Mouse (Mus musculus): Measurements from ENCODE around the gene Nr1i3. TPM values are rescaled to one million over a fixed set of nuclear protein-coding genes. Genes with fewer than 3 reads are reported as not detected.

Nr1i3 gene
- polyA plus RNA-seq, 1 experiment: 0.80 TPM

DNA sequence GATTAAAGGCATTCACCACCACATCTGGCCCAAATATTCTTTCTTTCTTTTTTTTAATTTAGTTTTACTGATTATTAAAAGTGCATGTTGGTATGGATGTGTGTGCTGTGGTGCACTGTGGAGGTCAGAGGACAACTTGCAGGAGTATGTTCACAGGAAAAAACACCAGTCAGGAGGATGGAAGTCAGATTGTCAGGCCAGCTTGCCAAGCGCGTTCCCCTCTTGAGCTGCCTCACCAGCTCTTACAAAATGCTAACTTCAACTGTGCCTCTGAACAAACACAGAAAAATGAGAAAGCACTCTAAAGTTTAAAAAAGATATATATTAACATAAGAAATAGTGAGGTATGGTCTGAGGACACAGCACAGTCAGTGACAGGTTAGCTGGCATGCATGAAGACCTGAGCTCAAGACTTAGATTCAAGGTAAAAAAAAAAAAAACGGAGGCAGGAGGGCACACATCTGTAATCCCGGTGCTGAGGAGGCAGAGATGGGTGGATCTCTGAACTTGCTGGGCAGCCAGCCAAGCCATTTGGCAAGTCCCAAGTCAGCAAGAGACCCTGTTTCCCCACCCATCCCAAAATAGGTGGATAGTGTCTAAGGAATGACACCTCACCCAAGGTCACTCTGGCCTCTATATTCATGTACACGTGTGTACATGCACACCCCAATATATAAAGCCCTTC lies 34.1 kb upstream of the Nr1i3 start:
- WGBS: 65% methylated on average over 5 of the region's 5 CpGs
- H3K27ac ChIP-seq (ENCODE audit: control insufficient read depth, insufficient read depth, low read depth, low read length, poor library complexity): no peak overlapping the region
- no peak for TF ChIP-seq POLR2A (IDR thresholded peaks at IDR 0.05; ENCODE audit: borderline replicate concordance, control insufficient read depth, low read depth, low read length)
- no peak for TF ChIP-seq CTCF (IDR thresholded peaks at IDR 0.05; ENCODE audit: control insufficient read depth, insufficient read depth, low read length)

DNA sequence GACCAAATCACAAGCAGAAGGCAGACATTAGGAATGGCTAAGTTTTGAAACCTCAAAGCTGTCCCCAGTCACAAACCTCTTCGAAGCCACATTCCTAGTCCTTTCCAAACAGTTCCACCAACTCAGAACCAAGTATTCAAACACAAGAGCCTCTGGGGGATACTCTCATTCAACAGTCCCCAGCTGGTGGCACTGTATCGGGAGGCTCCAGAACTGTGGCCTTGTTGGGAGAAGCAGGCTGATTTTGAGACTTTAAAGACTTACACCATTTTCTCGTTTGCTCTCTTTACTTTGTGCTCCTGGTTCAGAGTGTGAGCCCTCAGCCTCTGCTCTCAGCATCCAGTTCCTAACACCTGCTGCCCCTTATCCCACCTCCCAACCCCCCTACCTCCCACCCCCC lies 30.7 kb upstream of the Nr1i3 start:
- Histone ChIP-seq H3K27ac (ENCODE audit: control insufficient read depth, insufficient read depth, low read depth, low read length, poor library complexity) (no peak overlapping the region), H3K4me1 (ENCODE audit: control insufficient read depth, insufficient read depth, low read length) (no peaks in the 10 kb centered on the region; the same call in 1 of the 2 replicates), H3K4me3 (replicated peaks; ENCODE audit: control insufficient read depth, low read depth, low read length) (no peak overlapping the region)
- TF ChIP-seq POLR2A (IDR thresholded peaks at IDR 0.05; ENCODE audit: borderline replicate concordance, control insufficient read depth, low read depth, low read length): no peak
- TF ChIP-seq CTCF (IDR thresholded peaks at IDR 0.05; ENCODE audit: control insufficient read depth, insufficient read depth, low read length): no peak
- 78% methylated on average over 3 of the region's 3 CpGs for WGBS

More for the DNA sequence above, 34.1 kb upstream of the Nr1i3 start:
- Histone ChIP-seq H3K4me1 (ENCODE audit: control insufficient read depth, insufficient read depth, low read length) (no peaks in the 10 kb centered on the region; the same call in 1 of the 2 replicates), H3K4me3 (replicated peaks; ENCODE audit: control insufficient read depth, low read depth, low read length) (no peak overlapping the region)

DNA sequence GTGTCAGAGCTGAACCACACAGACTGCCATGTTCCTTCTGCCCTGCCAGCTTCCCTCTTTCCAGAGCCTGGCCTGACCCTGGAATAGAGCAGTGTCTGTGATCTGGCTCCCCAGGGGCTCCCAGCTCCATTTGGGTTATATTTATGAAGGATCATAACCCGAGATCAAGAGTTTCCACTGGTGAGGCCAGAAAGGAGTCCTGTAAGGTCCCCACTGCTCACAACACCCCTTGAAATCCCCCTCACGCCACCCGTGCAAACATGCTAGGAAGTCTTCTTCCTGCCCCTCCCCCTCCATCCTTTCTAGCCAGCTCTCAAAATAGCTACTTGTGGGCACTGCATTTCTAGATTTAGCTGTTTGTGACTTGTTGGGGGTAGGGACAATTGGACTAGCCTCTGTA lies 30.1 kb upstream of the Nr1i3 start:
- no peak overlapping the region for H3K4me3 ChIP-seq (replicated peaks; ENCODE audit: control insufficient read depth, low read depth, low read length)
- no peak overlapping the region for H3K27ac ChIP-seq (ENCODE audit: control insufficient read depth, insufficient read depth, low read depth, low read length, poor library complexity)
- no peak for TF ChIP-seq CTCF (IDR thresholded peaks at IDR 0.05; ENCODE audit: control insufficient read depth, insufficient read depth, low read length)
- TF ChIP-seq POLR2A (IDR thresholded peaks at IDR 0.05; ENCODE audit: borderline replicate concordance, control insufficient read depth, low read depth, low read length): no peak
- H3K4me1 ChIP-seq (ENCODE audit: control insufficient read depth, insufficient read depth, low read length): no peaks in the 10 kb centered on the region; the same call in 1 of the 2 replicates
- 9% methylated on average over 3 of the region's 3 CpGs for WGBS

DNA sequence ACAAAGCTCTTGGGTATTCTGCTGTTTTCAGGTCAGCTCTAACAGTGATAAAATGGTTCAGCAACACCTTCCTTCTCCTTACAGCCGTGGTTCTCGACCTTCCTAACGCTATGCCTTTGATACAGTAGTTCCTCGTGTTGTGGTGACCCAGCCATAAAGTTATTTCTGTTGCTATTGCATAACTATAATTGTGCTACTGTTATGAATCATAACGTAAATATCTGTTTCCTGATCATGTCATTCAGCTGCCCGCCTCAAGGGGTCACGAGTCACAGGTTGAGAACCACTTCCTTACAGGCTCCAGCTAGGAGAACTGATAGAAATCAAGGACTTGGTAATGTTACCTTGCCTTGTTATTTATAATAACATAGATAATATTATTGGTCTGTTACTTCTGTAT lies 29.5 kb upstream of the Nr1i3 start:
- Histone ChIP-seq H3K4me1 (ENCODE audit: control insufficient read depth, insufficient read depth, low read length) (no peaks in the 10 kb centered on the region; the same call in 1 of the 2 replicates), H3K4me3 (replicated peaks; ENCODE audit: control insufficient read depth, low read depth, low read length) (no peak overlapping the region), H3K27ac (ENCODE audit: control insufficient read depth, insufficient read depth, low read depth, low read length, poor library complexity) (no peak overlapping the region)
- TF ChIP-seq CTCF (IDR thresholded peaks at IDR 0.05; ENCODE audit: control insufficient read depth, insufficient read depth, low read length): no peak
- no peak for TF ChIP-seq POLR2A (IDR thresholded peaks at IDR 0.05; ENCODE audit: borderline replicate concordance, control insufficient read depth, low read depth, low read length)
- under 1% methylated on average over 7 of the region's 7 CpGs for WGBS

DNA sequence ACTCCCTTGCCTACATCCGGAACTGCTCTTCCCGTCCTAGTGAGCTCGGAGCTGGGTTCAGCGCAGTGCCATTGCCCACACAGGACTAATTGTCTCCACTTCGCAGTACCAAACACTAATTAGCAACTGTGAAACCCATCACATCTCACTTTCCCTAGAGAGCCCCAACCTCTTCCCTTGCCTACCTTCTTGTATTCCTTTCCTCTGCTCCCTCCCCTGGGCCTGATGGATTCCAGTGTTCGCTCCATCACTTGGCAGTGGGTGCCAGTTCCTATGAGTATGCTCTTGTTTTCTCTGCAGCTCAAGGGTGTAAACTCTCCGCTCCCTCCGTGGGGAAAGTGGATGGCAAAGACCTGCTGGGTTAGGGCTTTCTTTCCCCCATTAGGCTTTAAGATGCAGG lies 28.1 kb upstream of the Nr1i3 start:
- no peak for TF ChIP-seq POLR2A (IDR thresholded peaks at IDR 0.05; ENCODE audit: borderline replicate concordance, control insufficient read depth, low read depth, low read length)
- no peak for TF ChIP-seq CTCF (IDR thresholded peaks at IDR 0.05; ENCODE audit: control insufficient read depth, insufficient read depth, low read length)
- Histone ChIP-seq H3K4me3 (replicated peaks; ENCODE audit: control insufficient read depth, low read depth, low read length) (no peak overlapping the region), H3K27ac (ENCODE audit: control insufficient read depth, insufficient read depth, low read depth, low read length, poor library complexity) (no peak overlapping the region), H3K4me1 (ENCODE audit: control insufficient read depth, insufficient read depth, low read length) (no peaks in the 10 kb centered on the region; the same call in 1 of the 2 replicates)
- WGBS: 81% methylated on average over 8 of the region's 8 CpGs

DNA sequence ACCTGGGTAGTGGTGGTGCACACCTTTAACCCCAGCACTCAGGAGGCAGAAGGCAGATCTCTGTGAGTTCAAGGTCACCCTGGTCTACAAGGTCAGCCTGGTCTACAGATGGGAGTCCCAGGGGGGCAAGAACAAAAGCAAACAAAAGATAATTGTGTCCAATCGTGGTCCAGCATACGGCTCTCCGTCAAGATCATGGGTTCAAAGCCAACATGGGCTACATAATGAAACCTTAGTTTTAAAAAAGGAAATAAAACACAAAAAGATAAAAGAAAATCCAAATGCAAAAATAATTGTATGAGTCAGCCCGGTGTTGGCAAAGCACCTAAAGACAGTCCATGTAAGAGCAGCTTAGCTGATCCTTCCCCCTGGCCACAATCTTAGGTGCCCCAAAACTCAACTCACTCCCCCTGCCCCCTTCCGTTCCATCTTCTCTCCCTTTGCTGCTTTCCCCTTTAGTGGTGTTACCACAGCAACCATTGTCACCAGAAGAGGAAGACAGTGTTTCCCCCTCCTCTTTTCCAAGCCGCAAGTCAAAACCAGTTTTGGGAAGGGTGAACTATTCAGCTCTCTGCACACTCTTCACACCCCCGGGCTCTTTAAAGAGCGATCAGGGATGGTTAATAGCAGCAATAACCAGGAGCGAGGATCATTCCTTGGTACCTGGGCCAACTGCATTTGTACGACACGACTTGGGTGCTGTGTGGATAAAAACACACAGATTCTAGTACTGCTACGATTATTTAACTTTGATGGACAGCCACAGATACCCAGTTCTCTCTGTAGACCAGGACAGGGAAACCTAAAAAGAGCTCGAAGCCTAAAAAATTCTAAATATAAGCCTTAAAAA lies 25.7 kb upstream of the Nr1i3 start:
- Histone ChIP-seq H3K4me3 (replicated peaks; ENCODE audit: control insufficient read depth, low read depth, low read length) (no peak overlapping the region), H3K27ac (ENCODE audit: control insufficient read depth, insufficient read depth, low read depth, low read length, poor library complexity) (no peak overlapping the region), H3K4me1 (ENCODE audit: control insufficient read depth, insufficient read depth, low read length) (no peaks in the 10 kb centered on the region; the same call in 1 of the 2 replicates)
- WGBS: 14% methylated on average over 13 of the region's 13 CpGs
- TF ChIP-seq CTCF (IDR thresholded peaks at IDR 0.05; ENCODE audit: control insufficient read depth, insufficient read depth, low read length) (no peak), POLR2A (IDR thresholded peaks at IDR 0.05; ENCODE audit: borderline replicate concordance, control insufficient read depth, low read depth, low read length) (no peak)

DNA sequence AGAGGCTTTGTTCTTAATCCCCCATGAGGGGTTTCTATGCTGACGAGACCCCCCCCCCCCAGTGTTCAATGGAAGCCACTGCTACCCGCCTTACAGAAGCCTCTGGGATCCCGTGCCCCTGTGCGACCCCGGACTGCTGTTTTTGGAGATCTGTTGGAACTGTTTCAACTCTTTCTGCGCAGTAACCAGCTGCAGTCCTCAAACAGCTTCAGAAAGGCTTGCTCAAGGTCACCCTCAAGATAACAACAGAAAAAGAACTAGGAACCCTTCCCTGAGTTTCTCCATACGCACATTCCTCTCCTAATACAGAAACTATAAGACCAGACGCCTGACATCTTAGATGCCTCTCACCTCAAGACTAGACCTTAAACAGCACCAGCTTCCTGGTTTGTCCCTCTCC lies 24.7 kb upstream of the Nr1i3 start:
- WGBS: 63% methylated on average over 8 of the region's 8 CpGs
- no peak for TF ChIP-seq POLR2A (IDR thresholded peaks at IDR 0.05; ENCODE audit: borderline replicate concordance, control insufficient read depth, low read depth, low read length)
- no peak for TF ChIP-seq CTCF (IDR thresholded peaks at IDR 0.05; ENCODE audit: control insufficient read depth, insufficient read depth, low read length)

DNA sequence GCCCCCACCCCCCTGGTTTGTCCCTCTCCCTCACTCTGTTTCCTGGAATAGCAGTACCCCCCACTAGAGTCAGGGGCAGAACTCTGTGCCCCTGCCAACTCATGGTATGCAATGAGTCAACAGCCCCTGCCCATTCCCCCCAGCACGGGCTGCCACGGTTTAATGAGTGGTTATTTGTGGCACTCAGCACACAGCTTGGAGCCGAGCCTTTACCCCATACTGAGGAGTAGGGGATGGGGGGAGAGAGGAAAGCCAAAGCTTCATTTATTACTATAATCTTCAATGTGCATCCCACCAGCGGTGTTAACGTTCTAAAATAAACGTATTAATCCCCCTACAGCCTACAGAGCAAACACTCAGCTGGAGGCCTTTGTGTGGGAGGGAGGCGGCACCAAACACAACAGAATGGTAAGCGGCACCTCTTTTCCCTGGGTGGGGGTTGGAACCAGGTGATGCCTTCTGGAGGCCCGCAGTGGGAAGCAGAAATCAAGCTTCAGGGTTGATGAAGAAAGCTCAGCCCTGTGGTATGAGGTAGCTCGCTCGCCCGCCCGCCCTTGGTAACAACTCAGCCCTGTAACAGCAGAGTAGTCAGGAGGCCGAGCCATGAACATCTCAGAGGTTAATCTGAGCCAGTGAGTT lies 24.2 kb upstream of the Nr1i3 start:
- TF ChIP-seq POLR2A (IDR thresholded peaks at IDR 0.05; ENCODE audit: borderline replicate concordance, control insufficient read depth, low read depth, low read length) (no peak), CTCF (IDR thresholded peaks at IDR 0.05; ENCODE audit: control insufficient read depth, insufficient read depth, low read length) (no peak)
- Histone ChIP-seq H3K4me3 (replicated peaks; ENCODE audit: control insufficient read depth, low read depth, low read length) (no peak overlapping the region), H3K27ac (ENCODE audit: control insufficient read depth, insufficient read depth, low read depth, low read length, poor library complexity) (no peak overlapping the region), H3K4me1 (ENCODE audit: control insufficient read depth, insufficient read depth, low read length) (no peaks in the 10 kb centered on the region)
- WGBS: 72% methylated on average over 14 of the region's 14 CpGs

More for the DNA sequence above, 24.7 kb upstream of the Nr1i3 start:
- no peak overlapping the region for H3K27ac ChIP-seq (ENCODE audit: control insufficient read depth, insufficient read depth, low read depth, low read length, poor library complexity)
- no peak overlapping the region for H3K4me3 ChIP-seq (replicated peaks; ENCODE audit: control insufficient read depth, low read depth, low read length)
- H3K4me1 ChIP-seq (ENCODE audit: control insufficient read depth, insufficient read depth, low read length): no peaks in the 10 kb centered on the region

Data from bone marrow, adult 2 months (tissue).